Mouse (Mus musculus) ES-Bruce4 (cell line): Measurements from ENCODE around the gene Grcc10. TPM values are rescaled to one million over a fixed set of nuclear protein-coding genes. Genes with fewer than 3 reads are reported as not detected.

Source experiments
- H3K27ac ChIP-seq: 2 replicates; pipeline ENCODE4 v1.5.1; 2012; ENCODE audit warnings: low read length, inconsistent platforms; ENCODE audit not compliant: insufficient read depth
- H3K27me3 ChIP-seq: 2 replicates; pipeline ENCODE4 v1.6.1; 2012; ENCODE audit warnings: mild to moderate bottlenecking, low read length, inconsistent platforms; ENCODE audit not compliant: control insufficient read depth, poor library complexity, insufficient read depth, severe bottlenecking
- H3K36me3 ChIP-seq: 2 replicates; pipeline ENCODE4 v1.6.1; 2012; ENCODE audit warnings: inconsistent platforms, mild to moderate bottlenecking, low read length, moderate library complexity; ENCODE audit not compliant: control insufficient read depth, poor library complexity, insufficient read depth, severe bottlenecking
- H3K4me1 ChIP-seq: one replicate; pipeline ENCODE4 v1.8.1; 2011; ENCODE audit warnings: low read length; ENCODE audit not compliant: control insufficient read depth, insufficient read depth
- H3K4me3 ChIP-seq: 2 replicates; pipeline ENCODE4 v1.5.1; 2011; ENCODE audit warnings: low read depth, mild to moderate bottlenecking, low read length
- H3K9ac ChIP-seq: 2 replicates; pipeline ENCODE4 v1.6.1; 2012; ENCODE audit warnings: low read depth, mild to moderate bottlenecking, inconsistent platforms; ENCODE audit not compliant: poor library complexity, severe bottlenecking
- H3K9me3 ChIP-seq: replicated peaks from 2 replicates; pipeline ENCODE4 v1.6.1; 2012; ENCODE audit warnings: mild to moderate bottlenecking, low read length, inconsistent platforms; ENCODE audit not compliant: control insufficient read depth, poor library complexity, insufficient read depth, severe bottlenecking
- CTCF ChIP-seq: IDR thresholded peaks from one replicate; pipeline ENCODE4 v1.8.1; 2011; ENCODE audit warnings: low read depth, low read length
- EP300 ChIP-seq: IDR thresholded peaks from 2 replicates; pipeline ENCODE4 v1.6.1; 2011; ENCODE audit warnings: low read depth, low read length; ENCODE audit not compliant: insufficient read depth
- POLR2A ChIP-seq: IDR thresholded peaks from one replicate; pipeline ENCODE4 v1.8.1; 2011; ENCODE audit warnings: low read length; ENCODE audit not compliant: insufficient read depth
- polyA plus RNA-seq: library from polyadenylated mRNA; stranded (reverse); fragments of >200 nt; gene quantifications from 2 replicates; pipeline ENCODE4 v1.2.4, GENCODE M21; 2011; ENCODE audit warnings: low read depth; ENCODE audit not compliant: missing spikeins, insufficient read depth, insufficient read length

The Grcc10 gene
- polyA plus RNA-seq, 1 experiment = 93.5 TPM

DNA sequence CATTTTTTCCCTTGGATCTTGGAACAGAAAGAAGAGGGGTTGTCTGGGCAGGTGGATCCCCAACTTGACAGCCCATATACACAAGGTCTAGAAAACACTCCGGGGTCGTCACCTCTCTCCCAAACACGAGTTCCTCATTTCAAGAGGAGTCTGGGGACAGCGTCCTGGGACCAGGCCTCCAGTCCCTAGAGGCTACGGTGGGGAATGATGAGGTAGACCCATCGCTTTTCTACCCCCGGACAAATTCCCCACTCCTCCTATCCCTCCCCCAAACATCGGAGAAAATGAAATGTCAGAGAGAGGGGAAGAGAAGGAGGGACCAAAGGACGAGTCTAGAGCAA, 27.5 kb upstream of the Grcc10 start:
- Histone ChIP-seq H3K4me3 (peak overlapping the region; percentile 75), H3K27me3 (no peaks in the 10 kb centered on the region), H3K27ac (no peak overlapping the region), H3K36me3 (no peaks in the 10 kb centered on the region), H3K9me3 (no peaks in the 10 kb centered on the region), H3K4me1 (peaks cover 2% of the 10 kb centered on the region), H3K9ac (peak overlapping the region; percentile 43; the same call in 1 of the 2 replicates)
- TF ChIP-seq EP300 = no peak

DNA sequence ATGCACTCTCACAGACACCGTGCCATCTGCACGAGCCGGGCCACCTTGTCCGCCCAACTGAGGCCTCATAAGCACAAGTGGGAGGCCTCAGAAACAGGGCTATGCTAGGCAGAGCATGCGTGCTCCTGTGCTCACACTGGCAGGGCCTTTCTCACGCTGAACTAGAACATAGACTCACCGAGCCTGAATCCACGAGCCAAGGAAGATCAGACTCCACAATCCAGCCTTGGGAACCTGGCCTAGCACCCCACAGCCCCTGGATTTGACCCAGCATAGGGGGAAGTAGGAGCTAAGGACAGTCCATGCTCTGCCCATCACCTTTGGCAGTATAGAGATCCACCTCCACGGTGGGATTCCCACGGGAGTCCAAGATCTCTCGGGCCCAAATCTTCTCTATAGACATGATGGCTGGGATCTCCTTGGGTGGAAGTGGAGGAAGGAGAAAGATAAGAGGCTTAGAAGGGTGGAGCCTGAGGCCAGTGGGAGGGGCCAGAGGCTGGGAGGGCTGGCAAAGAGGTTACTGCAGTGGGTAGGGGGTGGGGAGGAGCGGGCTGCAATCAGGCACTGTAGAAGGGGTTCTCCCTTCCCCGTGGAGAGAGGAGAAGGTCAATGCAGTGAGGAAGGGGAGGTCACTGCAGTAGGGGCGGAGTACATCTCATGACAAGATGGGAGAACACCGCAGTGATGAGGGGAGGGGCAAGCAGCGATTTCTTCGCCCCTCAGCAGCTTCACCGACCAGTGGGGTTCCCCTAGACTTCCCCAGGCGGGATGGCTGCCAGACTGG, 26.9 kb upstream of the Grcc10 start:
- H3K4me1 ChIP-seq = peaks cover 2% of the 10 kb centered on the region
- H3K27ac ChIP-seq = no peak overlapping the region
- TF ChIP-seq POLR2A (no peak), CTCF (no peak), EP300 (no peak)
- H3K4me3 ChIP-seq = peak overlapping the region; percentile 75
- H3K27me3 ChIP-seq = no peaks in the 10 kb centered on the region
- H3K9ac ChIP-seq = no peak overlapping the region
- H3K9me3 ChIP-seq = no peaks in the 10 kb centered on the region
- H3K36me3 ChIP-seq = no peaks in the 10 kb centered on the region

DNA sequence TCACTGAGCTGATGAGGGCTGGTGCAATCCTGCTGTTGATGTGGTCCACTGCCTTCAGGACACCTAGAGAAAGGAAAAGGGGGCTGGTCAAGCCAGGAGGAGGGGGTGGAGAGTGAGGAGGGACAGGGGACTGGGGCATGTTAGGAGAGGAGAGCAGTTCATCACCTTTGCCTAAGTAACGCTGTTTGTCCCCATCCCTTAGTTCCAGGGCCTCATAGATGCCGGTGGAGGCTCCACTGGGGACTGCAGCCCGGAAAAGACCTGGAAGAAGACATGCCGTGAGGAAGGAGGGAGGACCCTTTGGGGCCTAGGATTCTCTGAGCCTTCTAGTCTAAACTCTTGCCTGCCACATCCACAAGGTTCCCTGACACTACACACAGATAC, 26.4 kb upstream of the Grcc10 start:
- H3K27me3 ChIP-seq = no peaks in the 10 kb centered on the region
- no peaks in the 10 kb centered on the region for H3K36me3 ChIP-seq
- no peak overlapping the region for H3K4me3 ChIP-seq
- no peak overlapping the region for H3K27ac ChIP-seq
- no peak for TF ChIP-seq EP300
- TF ChIP-seq POLR2A = no peak
- TF ChIP-seq CTCF = no peak
- no peak overlapping the region for H3K9ac ChIP-seq
- no peaks in the 10 kb centered on the region for H3K9me3 ChIP-seq
- H3K4me1 ChIP-seq = peaks cover 2% of the 10 kb centered on the region

DNA sequence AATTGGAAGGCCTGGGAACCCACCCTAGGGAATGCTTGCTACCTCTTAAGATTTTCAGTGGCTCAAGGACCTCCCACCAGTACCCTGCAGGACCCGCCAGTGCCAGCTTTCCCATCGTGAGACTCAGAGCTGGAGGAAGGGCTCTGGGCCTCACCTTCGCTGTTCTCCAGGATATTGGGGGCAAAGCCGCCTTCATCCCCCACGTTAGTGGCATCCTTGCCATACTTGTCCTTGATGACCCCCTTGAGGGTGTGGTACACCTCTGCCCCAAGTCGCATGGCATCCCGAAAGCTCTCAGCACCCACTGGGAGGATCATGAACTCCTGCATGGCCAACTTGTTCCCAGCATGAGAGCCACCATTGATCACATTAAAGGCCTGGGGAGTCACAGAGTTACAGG, 24.8 kb upstream of the Grcc10 start:
- Histone ChIP-seq H3K9ac (no peak overlapping the region), H3K36me3 (no peaks in the 10 kb centered on the region), H3K4me1 (peaks cover 2% of the 10 kb centered on the region), H3K27me3 (no peaks in the 10 kb centered on the region), H3K9me3 (no peaks in the 10 kb centered on the region), H3K4me3 (no peak overlapping the region), H3K27ac (no peak overlapping the region)
- TF ChIP-seq EP300 (no peak), CTCF (no peak), POLR2A (no peak)

DNA sequence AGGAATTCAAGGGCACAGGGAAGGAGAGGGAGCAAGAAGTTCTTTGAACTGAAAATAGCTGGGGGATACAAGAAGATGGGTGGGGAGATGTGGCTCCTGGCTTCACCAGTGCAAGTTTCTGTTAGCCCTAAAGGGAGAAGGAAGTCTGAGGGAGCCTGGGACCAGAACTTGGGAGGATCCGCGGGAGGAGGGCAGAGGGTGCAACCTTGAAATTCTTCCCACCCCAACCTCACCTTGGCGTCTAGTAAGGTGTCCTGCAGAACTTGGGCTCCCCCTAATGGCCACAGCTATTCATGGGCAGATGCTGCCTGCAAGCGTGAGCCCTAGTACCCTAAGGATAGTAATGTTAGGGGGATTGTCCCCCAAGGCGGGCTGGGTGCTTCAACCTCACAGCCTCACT, 18.1 kb upstream of the Grcc10 start:
- H3K27me3 ChIP-seq = no peaks in the 10 kb centered on the region
- no peak overlapping the region for H3K27ac ChIP-seq
- H3K4me1 ChIP-seq = peaks cover 5% of the 10 kb centered on the region
- H3K9ac ChIP-seq = peak overlapping the region; percentile 17; the same call in 1 of the 2 replicates
- no peak for TF ChIP-seq POLR2A
- peak; percentile 71 for TF ChIP-seq EP300
- TF ChIP-seq CTCF = peak; percentile 98
- no peaks in the 10 kb centered on the region for H3K36me3 ChIP-seq
- H3K4me3 ChIP-seq = no peak overlapping the region
- H3K9me3 ChIP-seq = no peaks in the 10 kb centered on the region

DNA sequence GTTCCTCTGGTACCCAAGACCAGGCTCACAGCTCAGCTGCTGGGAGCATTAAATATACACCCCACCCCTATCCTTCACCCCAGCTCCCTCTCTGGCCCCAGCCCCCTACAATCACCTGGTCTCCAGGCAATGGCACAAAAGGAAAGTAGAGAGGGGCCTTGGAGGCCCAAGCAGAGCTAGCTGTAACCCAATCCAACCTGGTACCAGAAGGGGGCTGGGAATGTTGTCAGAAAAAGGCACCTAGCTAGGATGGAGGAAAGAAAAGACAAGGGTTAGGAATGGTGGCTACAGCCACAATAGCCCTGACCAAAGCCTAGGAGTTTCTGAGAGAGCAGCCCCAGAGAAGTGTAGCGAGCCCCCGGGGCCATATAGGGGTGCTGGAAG, 17.7 kb upstream of the Grcc10 start:
- no peaks in the 10 kb centered on the region for H3K36me3 ChIP-seq
- H3K27ac ChIP-seq = no peak overlapping the region
- H3K9me3 ChIP-seq = no peaks in the 10 kb centered on the region
- H3K4me1 ChIP-seq = peaks cover 5% of the 10 kb centered on the region
- H3K9ac ChIP-seq = peak overlapping the region; percentile 17; the same call in 1 of the 2 replicates
- no peaks in the 10 kb centered on the region for H3K27me3 ChIP-seq
- H3K4me3 ChIP-seq = no peak overlapping the region
- TF ChIP-seq EP300 = no peak
- no peak for TF ChIP-seq CTCF
- TF ChIP-seq POLR2A = no peak
